Mouse (Mus musculus) G1E (cell line): ENCODE measurements around the gene Izumo1. TPM values are rescaled to one million over a fixed set of nuclear protein-coding genes. Genes with fewer than 3 reads are reported as not detected.

Experiments used
- ATAC-seq: 2 replicates; pipeline ENCODE4 v1.8.0; 2016; ENCODE audit warnings: mild to moderate bottlenecking; ENCODE audit not compliant: insufficient number of reproducible peaks, poor library complexity, low FRiP score, severe bottlenecking; ENCODE audit errors: extremely low read depth
- DNase-seq: peaks from one replicate; pipeline ENCODE4 v3.0.0; 2012; ENCODE audit warnings: low spot score
- H3K27me3 ChIP-seq: 2 replicates; pipeline ENCODE4 v1.6.1; 2012; ENCODE audit warnings: mild to moderate bottlenecking, low read length, inconsistent platforms; ENCODE audit not compliant: insufficient read depth
- H3K36me3 ChIP-seq: replicated peaks from 2 replicates; pipeline ENCODE3; 2012; ENCODE audit warnings: mild to moderate bottlenecking, inconsistent platforms
- H3K4me1 ChIP-seq: 2 replicates; pipeline ENCODE4 v1.6.1; 2012; ENCODE audit warnings: low read depth, low read length, inconsistent platforms, mixed read lengths; ENCODE audit not compliant: insufficient read depth
- H3K4me3 ChIP-seq: 2 replicates; pipeline ENCODE4 v1.5.1; 2012; ENCODE audit warnings: low read depth, mild to moderate bottlenecking, inconsistent platforms, low read length, moderate library complexity, mixed read lengths
- H3K9me3 ChIP-seq: replicated peaks from 2 replicates; pipeline ENCODE4 v1.6.1; 2012; ENCODE audit warnings: inconsistent platforms
- CTCF ChIP-seq: IDR thresholded peaks from 2 replicates; pipeline ENCODE4 v1.5.1; 2012; ENCODE audit warnings: low read depth, low read length, inconsistent platforms, mixed read lengths
- GATA1 ChIP-seq: IDR thresholded peaks from 2 replicates; pipeline ENCODE4 v1.6.1; 2012; ENCODE audit warnings: borderline replicate concordance, low read length, inconsistent platforms, mixed read lengths
- GATA2 ChIP-seq: IDR thresholded peaks from 2 replicates; pipeline ENCODE4 v1.6.1; 2012; ENCODE audit warnings: low read depth, low read length, inconsistent platforms, borderline replicate concordance
- POLR2AphosphoS5 ChIP-seq: IDR thresholded peaks from 2 replicates; pipeline ENCODE4 v1.6.1; 2012; ENCODE audit warnings: low read depth, low read length, inconsistent platforms; ENCODE audit not compliant: insufficient replicate concordance
- TAL1 ChIP-seq: conservative IDR thresholded peaks from 2 replicates; pipeline ENCODE4 v1.6.1; 2012; ENCODE audit warnings: low read depth, low read length, inconsistent platforms, mixed read lengths
- polyA plus RNA-seq: library from polyadenylated mRNA; stranded (reverse); fragments of >175 nt; gene quantifications from 2 replicates; pipeline ENCODE4 v1.2.3, GENCODE M21; 2012
- total RNA-seq, 2 experiments: library from RNA; stranded (forward) in 1 of 2; stranded (reverse) in 1 of 2; fragments of 200-1000 nt in 1 of 2; fragments of >200 nt in 1 of 2; fragmentation: Nextera tagmentation in 1 of 2; gene quantifications; 2 replicates each; pipeline ENCODE4 v1.2.3; 2014 to 2017

Gene Izumo1
- total and polyA plus RNA-seq, 3 experiments, result 0.05 to 0.68 (median 0.10) TPM

DNA sequence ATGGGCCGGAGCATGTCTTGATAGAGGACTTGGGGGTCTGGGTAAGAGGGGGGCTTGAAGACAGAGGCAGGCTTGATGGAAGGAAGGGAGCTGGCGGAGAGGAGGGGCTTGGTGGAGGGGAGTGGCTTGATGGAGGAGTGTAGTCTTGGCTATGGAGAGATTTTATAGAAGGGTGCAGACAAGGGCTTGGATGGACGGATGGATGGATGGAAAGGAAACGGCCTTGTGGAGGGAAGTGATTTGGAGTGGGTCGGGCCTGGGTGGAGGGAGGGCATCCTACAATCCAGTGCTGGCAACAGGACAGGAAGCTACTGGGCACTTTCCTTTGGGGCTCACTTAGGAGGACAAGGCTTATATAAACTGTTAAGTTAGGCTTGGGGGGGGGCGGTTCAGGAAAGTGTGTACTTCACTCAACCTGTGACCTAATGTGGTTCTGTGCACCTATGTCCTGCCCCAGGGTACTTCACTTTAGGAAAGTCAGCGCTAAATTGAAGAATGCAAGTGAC lies 5.0 kb downstream of the Izumo1 start:
- DNase-seq, result no peak
- H3K36me3 ChIP-seq, result no peaks in the 10 kb centered on the region

DNA sequence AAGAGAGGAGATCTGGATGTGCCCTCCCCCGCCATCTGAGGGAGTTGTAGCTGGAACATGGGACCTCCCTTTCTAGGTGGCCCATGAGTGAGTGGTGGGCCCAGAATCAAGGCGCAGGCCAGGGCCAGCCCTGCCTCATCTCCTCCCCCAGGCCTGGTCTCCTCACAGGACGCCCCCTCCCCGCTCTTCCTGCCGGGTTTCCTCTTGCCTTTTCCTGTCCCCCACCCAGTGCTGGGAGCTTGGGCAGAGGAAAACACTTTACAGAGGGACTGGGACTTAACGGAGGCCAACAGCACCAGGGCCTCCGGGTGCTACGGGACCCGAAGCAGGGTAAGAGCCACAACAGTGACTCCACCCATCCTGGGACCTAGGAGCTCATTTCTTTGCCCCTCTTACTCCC lies 5.7 kb downstream of the Izumo1 start, which contains the start of gene Rasip1:
TSS of gene Rasip1 (plus strand) at position 228 of the 400 bp plus-strand sequence.
- Histone ChIP-seq H3K4me1 (no peaks in the 10 kb centered on the region), H3K27me3 (peaks cover 20% of the 10 kb centered on the region; the same call in 1 of the 2 replicates), H3K36me3 (no peaks in the 10 kb centered on the region), H3K9me3 (peaks cover 9% of the 10 kb centered on the region), H3K4me3 (no peak within 1 kb of the TSS)
- no peak for DNase-seq
- ATAC-seq, result no peak
- TF ChIP-seq GATA2, result no peak
- no peak for TF ChIP-seq CTCF
- TF ChIP-seq POLR2AphosphoS5, result no peak

More for the DNA sequence above, 5.0 kb downstream of the Izumo1 start:
- TF ChIP-seq GATA2 (no peak), POLR2AphosphoS5 (no peak), TAL1 (no peak), CTCF (no peak), GATA1 (no peak)
- no peaks in the 10 kb centered on the region for H3K4me1 ChIP-seq
- peaks cover 20% of the 10 kb centered on the region; the same call in 1 of the 2 replicates for H3K27me3 ChIP-seq
- H3K9me3 ChIP-seq, result peaks cover 9% of the 10 kb centered on the region
- H3K4me3 ChIP-seq, result no peak overlapping the region
- no peak for ATAC-seq

DNA sequence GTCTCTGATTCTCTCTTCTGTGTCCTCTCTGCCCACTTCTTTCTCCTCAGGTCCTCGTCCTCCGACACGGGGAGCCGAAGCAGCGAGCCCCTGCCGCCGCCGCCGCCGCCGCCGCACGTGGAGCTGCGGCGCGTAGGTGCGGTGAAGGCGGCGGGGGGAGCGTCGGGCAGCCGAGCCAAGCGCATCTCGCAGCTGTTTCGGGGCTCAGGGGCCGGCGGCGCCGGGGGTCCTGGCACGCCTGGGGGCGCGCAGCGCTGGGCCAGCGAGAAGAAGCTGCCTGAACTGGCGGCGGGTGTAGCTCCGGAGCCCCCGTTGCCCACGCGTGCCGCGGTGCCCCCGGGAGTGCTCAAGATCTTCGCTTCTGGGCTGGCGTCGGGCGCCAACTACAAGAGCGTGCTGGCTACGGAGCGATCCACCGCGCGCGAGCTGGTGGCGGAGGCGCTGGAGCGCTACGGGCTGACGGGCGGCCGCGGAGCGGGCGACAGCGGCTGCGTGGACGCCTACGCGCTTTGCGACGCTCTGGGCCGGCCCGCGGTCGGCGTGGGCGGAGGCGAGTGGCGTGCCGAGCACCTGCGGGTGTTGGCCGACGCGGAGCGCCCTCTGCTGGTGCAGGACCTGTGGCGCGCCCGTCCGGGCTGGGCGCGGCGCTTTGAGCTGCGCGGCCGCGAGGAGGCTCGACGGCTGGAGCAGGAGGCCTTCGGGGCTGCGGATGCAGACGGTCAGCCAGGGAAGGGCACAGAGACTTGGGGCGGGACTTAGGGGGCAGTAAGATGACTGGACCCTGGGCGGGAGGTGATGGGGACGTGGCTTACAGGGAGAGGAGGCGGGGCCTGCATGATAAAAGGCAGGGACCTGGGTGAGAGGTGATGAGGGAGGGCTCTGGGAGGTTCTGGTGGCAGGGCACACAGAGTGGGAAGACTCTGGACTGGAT lies 7.0 kb downstream of the Izumo1 start:
- Histone ChIP-seq H3K4me1 (no peaks in the 10 kb centered on the region), H3K4me3 (no peak overlapping the region; the same call in 1 of the 2 replicates), H3K9me3 (peaks cover 9% of the 10 kb centered on the region), H3K27me3 (peaks cover 15% of the 10 kb centered on the region; the same call in 1 of the 2 replicates), H3K36me3 (no peaks in the 10 kb centered on the region)
- TF ChIP-seq POLR2AphosphoS5 (no peak), TAL1 (no peak), CTCF (no peak), GATA1 (no peak), GATA2 (no peak)
- DNase-seq (no peak), ATAC-seq (no peak)

DNA sequence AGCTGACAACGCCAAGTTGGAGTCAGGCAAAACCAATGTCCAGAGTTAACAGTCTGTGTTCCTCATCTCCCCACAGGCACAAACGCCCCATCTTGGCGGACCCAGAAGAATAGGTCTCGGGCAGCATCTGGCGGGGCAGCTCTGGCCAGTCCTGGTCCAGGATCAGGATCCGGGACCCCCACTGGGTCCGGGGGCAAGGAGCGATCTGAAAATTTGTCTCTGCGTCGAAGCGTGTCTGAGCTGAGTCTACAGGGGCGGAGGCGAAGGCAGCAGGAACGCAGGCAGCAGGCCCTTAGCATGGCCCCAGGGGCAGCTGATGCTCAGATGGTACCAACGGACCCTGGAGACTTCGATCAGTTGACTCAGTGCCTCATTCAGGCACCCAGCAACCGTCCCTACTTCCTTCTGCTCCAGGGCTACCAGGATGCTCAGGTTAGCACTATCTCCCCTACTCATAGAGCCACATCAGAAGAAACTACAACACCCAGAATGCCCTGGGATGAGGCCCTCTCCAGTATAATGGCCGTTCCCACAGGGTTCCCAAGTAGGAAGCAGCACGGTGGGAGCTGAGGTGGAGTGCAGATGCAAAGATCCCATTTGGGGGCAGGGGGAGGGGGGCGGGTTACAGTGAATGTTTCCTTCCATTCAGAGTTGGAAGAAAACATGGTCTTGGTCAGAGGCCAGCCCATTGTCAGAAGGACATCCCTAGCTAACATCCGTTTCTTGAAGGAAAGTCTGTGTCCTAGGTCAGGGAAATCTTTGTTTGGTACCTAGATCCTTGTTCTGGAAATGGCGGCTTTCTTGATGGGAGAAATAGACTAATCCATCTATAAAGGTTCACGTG lies 8.7 kb downstream of the Izumo1 start:
- Histone ChIP-seq H3K9me3 (peaks cover 9% of the 10 kb centered on the region), H3K27me3 (peaks cover 15% of the 10 kb centered on the region; the same call in 1 of the 2 replicates), H3K36me3 (no peaks in the 10 kb centered on the region), H3K4me3 (no peak overlapping the region), H3K4me1 (peaks cover 6% of the 10 kb centered on the region)
- no peak for DNase-seq
- ATAC-seq, result no peak
- TF ChIP-seq TAL1, result no peak
- TF ChIP-seq GATA1, result no peak

DNA sequence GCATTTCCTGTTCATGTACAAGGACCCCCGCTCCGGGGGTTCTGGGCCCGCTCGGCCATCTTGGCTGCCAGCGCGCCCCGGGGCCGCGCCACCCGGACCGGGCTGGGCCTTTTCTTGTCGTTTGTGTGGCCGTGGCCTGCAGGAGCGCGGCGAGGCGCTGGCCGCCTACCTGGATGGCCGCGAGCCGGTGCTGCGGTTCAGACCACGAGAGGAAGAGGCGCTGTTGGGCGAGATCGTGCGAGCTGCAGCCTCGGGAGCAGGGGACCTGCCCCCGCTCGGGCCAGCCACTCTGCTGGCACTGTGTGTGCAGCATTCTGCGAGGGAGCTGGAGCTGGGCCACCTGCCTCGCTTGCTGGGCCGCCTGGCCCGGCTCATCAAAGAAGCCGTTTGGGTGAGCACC lies 10.9 kb downstream of the Izumo1 start:
- DNase-seq (no peak), ATAC-seq (no peak)
- Histone ChIP-seq H3K36me3 (no peaks in the 10 kb centered on the region), H3K4me3 (no peak overlapping the region), H3K4me1 (peaks cover 10% of the 10 kb centered on the region), H3K27me3 (peaks cover 15% of the 10 kb centered on the region; the same call in 1 of the 2 replicates), H3K9me3 (peaks cover 9% of the 10 kb centered on the region)
- TF ChIP-seq POLR2AphosphoS5 (no peak), GATA1 (no peak), TAL1 (no peak), GATA2 (no peak), CTCF (no peak)

DNA sequence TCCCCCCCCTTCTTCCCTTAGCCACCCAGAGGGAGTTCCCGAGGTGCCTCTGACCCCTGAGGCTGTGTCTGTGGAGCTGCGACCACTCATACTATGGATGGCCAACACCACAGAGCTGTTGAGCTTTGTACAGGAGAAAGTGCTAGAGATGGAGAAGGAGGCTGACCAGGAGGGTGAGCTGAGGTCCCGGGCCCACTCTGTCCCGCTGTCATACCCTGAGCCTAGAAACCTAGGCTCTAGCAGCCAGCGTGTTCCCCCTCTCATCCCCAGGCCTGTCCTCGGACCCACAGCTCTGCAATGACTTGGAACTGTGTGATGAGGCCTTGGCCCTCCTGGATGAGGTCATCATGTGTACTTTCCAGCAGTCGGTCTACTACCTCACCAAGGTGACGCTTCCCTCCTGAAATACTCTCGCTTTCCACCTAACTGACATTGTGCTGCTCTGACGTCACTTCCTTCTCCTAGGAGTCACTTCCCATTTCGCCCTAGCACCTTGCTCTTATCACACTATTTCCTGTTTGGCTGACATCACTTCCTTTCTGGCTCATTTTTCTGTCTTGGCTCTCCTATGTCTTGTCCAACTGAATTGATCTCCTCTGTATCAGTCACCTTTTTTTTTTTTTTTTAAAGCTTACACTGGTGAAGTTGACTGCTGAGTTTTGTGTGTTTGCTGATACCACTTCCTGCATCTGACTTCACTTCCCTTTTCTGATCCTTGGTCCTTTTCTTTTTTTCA lies 13.5 kb downstream of the Izumo1 start:
- Histone ChIP-seq H3K36me3 (no peaks in the 10 kb centered on the region), H3K4me3 (peak overlapping the region; percentile 5; the same call in 1 of the 2 replicates), H3K4me1 (peaks cover 14% of the 10 kb centered on the region), H3K9me3 (no peaks in the 10 kb centered on the region), H3K27me3 (peaks cover 14% of the 10 kb centered on the region)
- DNase-seq (peak; percentile 46), ATAC-seq (no peak)
- TF ChIP-seq CTCF (no peak), TAL1 (no peak), GATA1 (no peak), POLR2AphosphoS5 (no peak), GATA2 (no peak)
